Mouse (Mus musculus): ENCODE results near the gene Stra8.

Stra8 gene

DNA sequence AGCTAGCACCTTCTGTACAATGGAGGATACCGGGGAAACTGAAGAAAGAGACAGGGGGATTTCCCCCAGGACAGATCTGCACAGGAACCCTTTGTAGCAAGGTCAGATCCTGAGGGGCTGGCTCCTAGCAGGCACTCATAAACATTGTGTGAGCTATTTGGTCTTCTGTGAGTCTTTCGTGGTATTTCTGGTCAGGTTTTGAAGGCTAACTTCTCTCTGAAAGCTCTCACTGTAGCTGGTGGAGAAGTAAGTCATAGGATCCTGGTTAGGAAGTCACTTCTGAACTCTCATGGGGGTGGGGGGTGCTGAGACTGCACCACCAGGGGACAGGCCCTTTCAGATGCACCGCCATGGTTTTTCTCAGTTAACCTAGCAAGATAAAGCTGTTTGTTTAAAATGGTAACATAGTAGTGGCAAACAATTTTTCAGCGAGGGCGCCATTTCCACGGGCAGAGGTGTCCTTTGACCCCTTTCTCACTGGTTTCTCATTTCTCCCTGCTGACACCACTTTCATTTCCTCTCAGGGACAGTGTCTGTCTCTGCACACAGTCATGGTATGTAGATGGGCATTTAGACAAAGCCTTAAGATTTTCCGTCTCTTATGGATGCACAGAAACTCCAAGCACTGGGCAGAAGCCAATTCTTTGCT is 18.4 kb downstream of the Stra8 start:
- intact Hi-C loops (cut with DNase I), result loop anchor here (5.0 kb wide), 1 partner anchor 54 kb away; no protein-coding TSS in a partner anchor

DNA sequence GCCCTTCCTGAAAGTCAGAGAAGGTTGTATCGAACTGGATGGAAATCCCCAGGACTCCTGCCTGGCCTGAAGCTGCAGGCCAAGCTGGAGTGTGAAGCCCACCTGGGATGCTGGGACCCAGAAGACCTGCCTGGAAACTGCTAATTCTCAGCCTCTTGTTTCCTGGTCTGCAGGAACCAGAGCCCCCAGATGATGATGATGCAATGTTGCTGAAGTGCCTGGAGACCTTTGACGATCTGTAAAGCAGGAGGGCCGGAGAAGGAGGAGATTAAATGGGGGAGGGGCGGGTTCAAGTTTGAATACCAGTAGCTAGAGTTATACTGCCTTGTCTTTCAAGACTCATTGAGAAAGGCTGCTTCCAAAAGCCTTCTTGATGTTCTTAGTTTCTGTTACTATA is 19.0 kb downstream of the Stra8 start:
- intact Hi-C loops (cut with DNase I), result loop anchor here (5.0 kb wide), 1 partner anchor 53 kb away; no protein-coding TSS in a partner anchor

DNA sequence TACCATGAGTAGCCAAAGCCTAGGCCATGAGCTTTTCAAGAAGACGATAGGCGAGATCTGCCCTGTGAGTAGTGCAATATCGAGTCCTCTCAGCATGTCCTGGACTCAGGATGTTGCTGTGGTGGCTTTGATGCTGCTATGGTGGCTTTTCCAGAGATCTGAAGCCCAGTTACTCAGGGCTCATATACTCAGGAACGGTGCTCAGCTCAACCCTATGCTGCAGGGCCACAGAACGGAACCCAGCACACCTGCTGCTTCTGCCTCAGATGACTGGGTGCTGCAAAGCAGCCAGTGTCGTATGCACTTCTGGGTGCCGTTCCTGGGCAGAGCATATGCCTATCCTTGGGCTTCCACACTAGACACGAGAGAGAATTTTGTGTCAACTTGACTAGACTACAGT is 19.5 kb downstream of the Stra8 start:
- intact Hi-C loops (cut with DNase I), result loop anchor here (5.0 kb wide), 1 partner anchor 53 kb away; no protein-coding TSS in a partner anchor

DNA sequence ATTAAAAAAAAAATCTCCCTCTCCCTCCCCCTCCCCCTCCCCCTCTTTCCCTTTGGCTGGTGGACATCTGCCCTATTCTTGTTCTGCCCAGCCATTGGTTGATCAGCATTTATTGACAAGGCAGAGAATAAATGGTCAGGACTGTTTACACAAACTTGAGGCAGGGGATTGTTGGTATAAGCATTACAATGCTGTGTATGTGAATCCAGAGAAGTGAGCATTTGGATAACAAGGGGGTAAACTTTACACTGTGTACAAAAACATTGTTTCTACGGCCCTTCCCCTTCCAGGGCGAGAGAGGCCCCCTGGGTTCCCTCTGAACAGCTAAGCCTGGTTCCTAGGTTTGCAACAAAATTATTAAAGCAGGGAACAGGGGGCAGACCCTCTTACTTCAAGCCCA is 21.5 kb downstream of the Stra8 start:
- intact Hi-C loops (cut with DNase I), result no loop called here

DNA sequence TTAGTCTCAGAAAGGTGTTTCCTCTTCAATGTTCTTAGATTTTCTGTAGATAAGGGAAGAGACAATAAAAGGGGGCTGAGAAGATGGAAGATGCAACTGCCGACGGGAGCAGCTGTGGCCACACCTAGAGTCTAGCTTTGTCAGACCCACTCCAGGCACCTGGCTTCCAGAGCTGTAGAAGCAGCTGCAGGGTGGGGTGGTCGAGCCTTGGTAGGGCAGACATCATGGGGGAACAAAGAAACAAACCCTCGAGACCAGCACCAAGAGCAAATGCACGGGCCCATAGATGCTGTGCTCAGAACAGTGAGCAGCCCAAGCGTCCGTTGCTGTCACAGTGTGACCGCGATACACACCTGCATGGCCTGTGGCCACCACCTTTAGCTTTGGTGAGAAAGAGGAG is 22.5 kb downstream of the Stra8 start:
- intact Hi-C loops (cut with DNase I), result no loop called here

DNA sequence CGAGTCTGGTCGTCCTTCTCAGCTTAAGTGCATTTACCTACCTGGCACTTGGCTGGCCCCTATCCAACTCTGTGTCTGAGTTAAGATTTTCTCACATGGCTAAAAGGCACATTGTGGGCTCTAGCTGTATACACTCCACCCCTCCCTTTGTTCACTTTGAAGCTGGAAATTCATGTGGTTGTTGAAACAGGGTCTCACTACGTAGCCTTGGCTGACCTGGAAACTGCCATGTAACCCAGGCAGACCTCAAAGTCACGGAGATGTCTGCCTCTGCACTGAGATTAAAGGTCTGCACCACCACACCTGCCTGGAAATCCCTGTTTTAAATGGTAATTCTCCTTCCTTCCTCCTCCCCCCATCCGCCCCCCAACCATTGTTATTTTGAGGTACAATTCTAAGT is 23.5 kb downstream of the Stra8 start:
- intact Hi-C loops (cut with DNase I), result no loop called here

DNA sequence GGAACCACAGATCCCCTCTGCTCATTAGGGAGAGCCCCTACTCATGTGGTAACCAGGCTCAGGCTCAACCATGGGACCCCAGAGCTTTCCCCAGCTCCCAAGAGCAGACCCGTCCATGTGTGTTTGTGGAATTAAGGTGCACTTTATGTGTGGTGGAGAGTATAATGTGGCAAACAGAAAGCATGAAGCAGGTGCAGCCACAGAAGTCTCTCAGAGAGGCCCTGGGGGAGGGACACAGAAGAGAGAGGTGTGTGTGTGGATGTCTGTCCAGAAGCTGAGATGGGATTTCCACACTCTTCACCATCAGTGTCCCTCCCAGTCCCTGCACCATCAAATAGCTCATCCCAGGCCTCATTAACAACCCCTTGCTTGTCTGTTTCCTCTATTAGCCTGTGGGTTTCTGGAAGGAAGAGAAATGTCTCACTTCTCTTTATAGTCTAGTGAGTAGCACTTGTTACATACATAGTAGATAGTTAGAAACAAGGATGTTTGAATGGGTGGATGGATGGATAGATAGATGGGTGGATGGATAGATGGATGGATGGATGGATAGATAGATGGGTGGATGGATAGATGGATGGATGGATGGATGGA is 26.6 kb downstream of the Stra8 start:
- intact Hi-C loops (cut with DNase I), result no loop called here

DNA sequence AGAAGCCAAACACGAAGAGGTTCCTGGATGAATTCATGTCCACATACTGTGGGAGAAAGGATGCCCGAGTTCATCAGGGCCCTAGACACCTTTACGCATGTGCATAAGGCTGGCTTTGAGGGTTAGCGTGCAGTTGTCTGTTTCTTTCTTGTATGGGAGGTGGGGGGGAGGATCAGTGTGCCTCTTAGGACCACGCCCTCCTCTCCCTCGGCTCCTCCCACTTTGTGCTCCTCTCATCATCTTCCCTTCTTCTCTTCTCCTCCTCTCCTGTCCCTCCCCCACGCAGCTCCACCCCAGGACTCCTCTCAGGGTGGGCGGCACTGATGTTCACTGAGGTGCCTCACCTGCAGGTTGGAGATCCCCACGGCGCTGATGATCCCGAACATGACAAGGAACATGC is 28.5 kb downstream of the Stra8 start:
- intact Hi-C loops (cut with DNase I), result no loop called here

DNA sequence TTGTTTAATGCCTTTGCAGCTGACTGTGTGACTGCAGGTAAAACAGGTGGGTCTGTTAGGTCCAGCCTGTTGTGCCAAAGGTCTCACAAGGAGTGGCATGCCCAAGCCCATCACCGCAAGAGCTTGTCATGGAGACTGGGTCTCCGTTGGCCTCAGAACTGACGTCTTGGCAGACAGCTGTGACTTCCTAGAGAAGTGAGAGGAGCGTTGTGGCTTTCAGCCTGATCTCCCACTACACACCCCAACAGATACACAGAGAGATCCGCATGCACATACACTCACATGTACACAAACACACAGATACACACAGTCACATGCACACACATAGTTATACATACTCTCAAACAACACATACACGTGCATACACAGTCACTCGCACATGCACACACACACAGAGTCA is 31.6 kb downstream of the Stra8 start:
- intact Hi-C loops (cut with DNase I), result no loop called here

DNA sequence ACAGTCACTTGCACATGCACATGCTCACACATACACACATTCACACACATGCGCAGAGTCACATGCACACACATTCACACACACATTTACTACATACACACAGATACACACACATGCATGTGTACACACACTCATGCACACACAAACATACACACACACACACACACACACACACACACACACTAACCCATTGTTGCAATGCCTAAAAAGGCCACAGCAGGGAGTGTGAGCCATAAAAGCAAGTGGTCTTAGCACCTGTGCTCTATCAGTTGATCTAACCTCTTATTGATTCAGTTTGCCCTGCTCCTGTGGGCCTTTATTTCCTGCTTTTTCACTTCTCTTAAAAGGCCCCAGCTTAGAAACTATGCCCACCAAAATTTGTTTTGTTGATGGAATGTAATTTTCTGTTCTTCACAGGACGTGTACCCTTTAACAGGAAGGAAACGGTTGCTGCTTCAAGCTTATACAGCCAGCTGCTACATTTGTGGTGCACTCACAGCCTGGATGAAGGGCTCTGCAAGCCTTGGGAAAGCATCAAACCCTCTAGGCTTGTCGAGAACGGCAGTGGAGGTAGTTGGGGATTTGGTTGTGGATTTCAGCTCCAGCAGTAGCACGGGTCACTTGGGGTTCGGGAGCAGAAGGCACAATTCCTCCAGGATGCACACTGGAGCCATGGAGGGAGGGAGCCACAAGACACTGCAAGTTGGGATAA is 32.1 kb downstream of the Stra8 start:
- intact Hi-C loops (cut with DNase I), result no loop called here

DNA sequence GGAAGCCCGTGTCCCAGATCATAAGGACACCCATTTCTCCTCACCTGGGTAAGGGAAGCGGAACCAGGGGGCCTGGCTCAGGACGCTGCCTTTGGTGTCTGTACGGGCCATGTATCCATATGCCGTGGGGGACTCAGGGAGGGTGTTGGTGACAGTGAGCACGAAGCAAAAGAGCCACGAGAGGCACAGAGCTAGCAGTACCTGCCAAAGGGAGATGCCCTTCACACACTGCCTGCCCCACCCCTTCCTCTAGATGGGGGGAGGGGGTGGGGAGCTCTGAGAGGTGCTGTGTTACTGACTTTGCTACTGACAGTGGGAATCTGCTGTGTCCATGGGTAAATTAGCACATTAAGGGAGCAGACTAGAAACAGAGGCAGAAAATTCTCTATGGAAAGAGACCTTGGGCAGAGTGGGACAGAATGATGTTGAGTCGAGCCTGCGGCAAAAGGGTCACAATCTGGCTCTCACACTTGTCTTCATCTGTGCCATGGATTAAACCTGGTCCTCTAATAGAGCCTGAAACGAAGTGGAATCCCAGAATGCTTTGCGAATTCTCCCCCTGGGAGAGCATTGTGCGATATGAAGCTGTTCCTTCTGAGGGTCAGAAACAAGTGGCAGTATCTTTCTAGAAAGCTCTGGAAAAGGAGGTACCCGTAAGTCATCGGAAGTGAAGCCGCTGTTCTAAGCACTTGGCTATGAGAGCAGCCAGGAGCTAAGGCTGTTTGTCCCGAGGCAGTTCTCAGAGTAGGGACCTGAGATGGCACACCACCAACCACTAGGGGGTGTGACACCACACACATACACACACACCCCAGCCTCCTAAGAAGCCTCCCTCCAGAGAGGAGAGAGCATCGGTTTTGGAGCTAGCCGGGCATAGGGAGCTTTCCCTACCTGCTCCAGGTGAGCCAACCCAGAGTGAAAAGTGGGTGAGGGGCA is 35.2 kb downstream of the Stra8 start:
- intact Hi-C loops (cut with DNase I), result no loop called here

DNA sequence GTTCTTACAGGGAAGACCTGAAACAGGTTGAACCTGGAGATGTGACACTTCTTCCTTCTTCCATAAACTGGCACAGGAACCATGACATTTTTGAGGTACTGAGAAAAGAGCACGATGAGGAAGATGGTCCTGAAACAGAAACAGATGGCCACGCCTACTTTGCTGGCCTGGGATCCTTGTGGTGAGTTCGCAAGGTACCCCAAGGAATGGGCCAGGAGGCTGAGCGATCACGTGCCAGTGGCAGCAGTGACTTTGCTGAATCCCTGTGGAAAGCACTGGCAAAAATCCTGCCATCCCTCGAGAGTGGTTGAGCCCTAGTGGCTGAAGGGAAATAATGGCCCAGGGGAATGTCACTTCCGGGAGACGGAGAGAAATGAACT is 35.9 kb downstream of the Stra8 start:
- intact Hi-C loops (cut with DNase I), result no loop called here

DNA sequence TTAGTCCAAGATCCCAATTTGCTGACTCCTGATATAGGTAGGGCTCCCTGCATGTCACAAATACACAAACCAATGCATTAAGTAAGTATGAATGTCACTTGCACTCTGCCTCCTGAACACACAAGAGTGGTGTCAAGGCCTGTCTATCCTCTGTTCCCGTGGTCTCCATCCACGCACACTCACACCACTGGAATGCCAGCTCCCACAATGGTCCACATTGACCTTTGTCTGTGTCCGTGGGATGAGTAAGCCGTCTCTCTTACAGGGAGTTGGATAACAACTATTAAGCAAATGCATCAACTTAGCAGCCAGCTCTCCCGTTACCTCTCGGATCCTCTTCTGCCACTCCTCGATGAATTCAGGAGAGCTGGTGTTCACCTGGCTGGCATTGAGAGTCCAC is 39.2 kb downstream of the Stra8 start:
- intact Hi-C loops (cut with DNase I), result no loop called here

DNA sequence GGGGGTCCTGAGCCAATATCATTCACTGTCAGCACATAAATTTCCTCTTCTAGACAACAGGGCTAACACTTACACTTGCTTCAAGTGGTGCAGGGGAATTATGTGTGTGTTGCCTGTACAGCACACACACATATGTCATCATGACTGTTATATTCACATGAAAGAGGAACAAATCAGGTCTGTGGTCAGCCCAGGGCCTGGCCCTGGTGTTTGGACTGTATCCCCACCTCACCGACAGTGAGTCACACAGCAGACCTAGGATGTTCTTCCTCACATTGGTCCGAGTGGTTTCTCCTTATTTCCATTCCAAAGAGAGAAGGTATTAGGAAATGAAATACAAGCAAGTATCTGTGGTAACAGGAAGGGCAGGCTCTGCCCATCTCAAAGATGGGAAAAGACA is 44.6 kb downstream of the Stra8 start:
- intact Hi-C loops (cut with DNase I), result no loop called here

DNA sequence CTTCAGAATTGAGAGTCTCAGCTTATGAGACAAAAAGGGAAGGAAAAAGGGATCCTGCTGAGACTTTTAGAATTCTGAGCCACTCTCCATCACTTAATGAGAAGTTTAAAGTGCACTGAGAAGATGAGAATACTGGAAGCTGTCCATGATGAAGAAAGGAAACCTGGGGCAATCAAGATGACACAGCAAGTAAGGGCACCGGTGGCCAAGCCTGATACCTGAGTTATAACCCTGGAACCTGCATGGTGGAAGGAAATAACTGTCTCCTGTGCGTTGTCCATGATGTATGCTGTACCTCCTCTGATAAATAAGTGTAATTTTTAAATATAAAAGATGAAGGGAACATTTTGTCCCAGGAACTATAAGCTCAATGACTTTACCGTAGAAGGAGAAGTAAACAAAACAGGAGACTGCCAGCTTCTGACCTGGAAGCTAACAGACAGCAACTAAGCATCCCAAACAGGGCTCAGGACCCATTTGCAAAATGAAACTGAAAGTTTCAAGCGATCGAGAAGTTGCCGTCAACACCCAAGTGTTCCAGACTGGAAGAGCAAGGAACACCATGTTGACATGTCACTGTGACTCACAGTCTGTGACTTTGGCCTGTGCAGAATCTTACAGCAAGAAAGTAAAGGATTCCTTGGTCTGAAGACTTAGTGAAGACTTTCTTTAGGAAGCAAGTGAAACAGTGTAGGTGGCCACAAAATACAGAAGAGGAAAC is 46.0 kb downstream of the Stra8 start:
- intact Hi-C loops (cut with DNase I), result no loop called here

DNA sequence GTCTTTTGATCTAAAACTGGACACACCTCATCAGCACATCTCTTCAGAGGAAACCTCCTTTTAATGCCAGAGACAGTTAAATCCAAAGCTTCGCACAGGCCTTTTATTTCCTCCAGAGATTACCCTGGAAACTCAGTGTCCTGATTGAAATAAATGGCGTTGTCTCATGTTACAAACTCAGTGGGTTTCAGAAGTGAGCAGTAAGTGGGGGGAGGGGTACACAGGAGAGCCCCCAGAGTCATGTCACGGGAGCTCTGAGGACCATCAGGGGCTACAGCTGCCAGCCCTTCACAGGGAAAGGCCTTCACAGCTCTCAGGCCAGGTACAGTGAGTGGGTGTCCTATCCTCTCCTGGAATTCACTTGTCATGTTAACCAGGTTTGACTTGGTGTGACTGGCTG is 51.2 kb downstream of the Stra8 start:
- intact Hi-C loops (cut with DNase I), result no loop called here

DNA sequence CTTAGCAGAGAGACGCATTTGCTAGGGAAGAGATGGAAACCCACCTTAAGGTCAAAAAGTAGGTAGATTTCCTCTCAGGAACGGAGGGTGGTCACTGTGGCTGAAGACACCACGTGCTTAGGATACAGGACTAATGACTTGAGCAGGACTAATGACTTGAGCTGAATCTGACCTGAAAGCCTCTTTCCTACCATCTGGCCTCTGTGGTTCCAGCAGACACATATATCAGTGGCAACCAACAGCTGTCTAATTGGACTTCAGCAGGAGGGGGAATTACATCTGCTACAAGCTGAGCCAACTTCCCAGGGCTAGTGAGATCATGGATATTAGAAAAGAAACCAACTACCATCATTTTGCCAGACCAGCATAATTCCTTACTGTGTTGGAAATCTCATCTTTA is 59.3 kb downstream of the Stra8 start:
- intact Hi-C loops (cut with DNase I), result no loop called here

DNA sequence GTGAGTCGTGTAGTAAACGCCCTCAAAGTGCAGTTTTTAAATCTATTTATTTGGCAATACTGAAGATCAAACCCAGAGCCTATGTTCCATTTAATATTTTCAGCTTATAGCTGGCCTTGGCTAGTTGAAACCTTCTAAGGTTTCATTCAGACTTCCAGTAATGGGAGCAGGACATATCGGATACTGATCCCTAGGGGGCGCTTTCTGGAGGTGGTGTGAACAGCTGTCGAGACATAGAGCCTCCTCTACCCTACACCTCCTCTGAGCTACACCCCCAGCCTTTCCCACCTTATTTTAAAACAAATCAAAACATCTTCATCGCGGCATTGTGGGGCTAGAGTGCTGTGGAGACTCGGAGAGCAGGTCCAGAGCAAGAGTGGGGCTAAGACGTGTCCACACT is 60.7 kb downstream of the Stra8 start:
- intact Hi-C loops (cut with DNase I), result no loop called here

DNA sequence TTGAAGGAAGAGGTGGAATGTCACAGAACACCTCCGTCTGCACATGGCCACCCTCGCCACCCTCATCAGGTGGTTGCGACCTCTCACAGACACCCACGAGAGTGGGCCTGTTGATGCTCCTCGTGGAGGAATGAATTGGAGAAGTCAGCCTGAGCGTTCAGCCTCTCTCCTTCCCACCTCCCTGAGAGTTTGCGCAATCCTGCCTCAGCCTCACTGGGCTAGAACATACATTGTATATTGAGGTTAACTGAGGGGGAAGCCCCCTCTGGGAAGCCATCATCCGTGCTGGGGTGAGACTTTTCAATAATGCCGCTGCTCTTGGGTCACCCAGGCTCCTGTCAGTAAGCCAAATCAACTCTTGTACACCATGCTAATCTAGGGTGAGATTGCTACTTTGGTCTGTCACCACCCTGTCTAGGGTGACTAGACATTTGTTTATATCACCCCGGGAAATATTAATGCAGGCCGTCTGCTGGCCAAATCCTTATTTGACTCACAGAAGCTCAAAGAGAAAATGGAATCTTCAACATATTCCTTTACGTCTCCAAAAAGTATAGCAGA is 67.2 kb downstream of the Stra8 start:
- intact Hi-C loops (cut with DNase I), result no loop called here

DNA sequence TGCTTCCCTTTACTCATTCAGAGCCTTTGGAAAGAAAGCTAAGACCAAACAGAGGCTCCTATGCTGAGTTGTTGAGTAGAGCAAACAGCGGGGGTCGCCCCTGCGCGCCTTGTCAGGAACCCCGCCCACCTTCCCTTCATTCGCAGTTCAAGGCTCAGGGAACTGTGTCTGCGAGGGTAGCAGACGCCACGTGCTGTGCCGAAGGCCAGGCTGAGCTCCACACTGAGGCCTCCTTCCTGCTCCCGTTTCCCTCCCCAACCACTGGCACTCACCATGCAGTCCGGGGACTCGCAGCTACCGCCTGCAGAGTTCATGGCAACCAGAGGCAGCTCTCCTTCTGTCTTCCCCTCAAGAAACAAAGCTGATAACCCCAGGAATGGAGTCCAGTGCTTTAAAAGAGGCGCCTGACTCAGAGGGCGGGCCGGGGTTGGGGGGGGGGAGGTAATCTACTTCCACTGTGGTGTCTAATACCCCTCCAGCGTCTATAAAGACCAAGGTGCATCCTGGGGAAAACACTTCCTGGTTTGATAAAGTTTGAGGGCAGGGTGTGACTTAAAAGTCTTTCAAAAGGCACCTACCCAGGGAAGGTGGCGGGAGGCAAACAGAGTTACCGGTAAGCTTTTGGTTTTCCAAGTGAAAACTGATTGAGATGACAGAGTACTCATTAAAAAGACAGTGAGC is 68.3 kb downstream of the Stra8 start, which contains the start of gene Slc23a4:
Gene Slc23a4, minus strand, starts transcription at position 324 of the 681 bp plus-strand sequence.
- intact Hi-C loops (cut with DNase I), result no loop called here
